In genomic region chr3:9611226-9611625, GRCm38 (mm10) we compare ENCODE assay signal across 18 mouse cellular contexts.
"Had no signal": no experiment of that assay in that cellular context is flagged by ENCODE, and none has a peak within 500 bp of the region (broad histone marks: within the 10 kb centered on the region; RNA-seq: fewer than 3 reads in every experiment).

No protein-coding gene starts in this region.

- H3K9me3 ChIP-seq: limb, embryonic 12.5 days; limb, embryonic 15.5 days; lung, embryonic 15.5 days; midbrain, embryonic 13.5 days had no signal

- H3K27ac ChIP-seq: left cerebral cortex, adult 2 months; limb, embryonic 12.5 days; limb, embryonic 15.5 days; liver, embryonic 14.5 days; macrophage; midbrain, embryonic 13.5 days had no signal

- DNase-seq: kidney, adult 11 months; kidney, adult 8-10 months; kidney, postnatal 14 days; layer of hippocampus, postnatal 36 days; left cerebral cortex, postnatal 4 days; liver, postnatal 0 days; lung, postnatal 14 days; thymus, adult 18-20 months; thymus, postnatal 36 days had no signal

- H3K36me3 ChIP-seq: limb, embryonic 12.5 days; limb, embryonic 15.5 days; lung, embryonic 15.5 days; midbrain, embryonic 13.5 days had no signal

- H3K4me3 ChIP-seq: left cerebral cortex, adult 2 months; limb, embryonic 12.5 days; limb, embryonic 15.5 days; lung, embryonic 15.5 days; midbrain, embryonic 13.5 days had no signal

- H3K27me3 ChIP-seq: limb, embryonic 12.5 days; limb, embryonic 15.5 days; lung, embryonic 15.5 days; midbrain, embryonic 13.5 days had no signal

- H3K4me2 ChIP-seq: limb, embryonic 12.5 days; limb, embryonic 15.5 days; liver, embryonic 11.5 days; lung, embryonic 15.5 days; midbrain, embryonic 13.5 days had no signal

- ATAC-seq: liver, postnatal 0 days; midbrain, embryonic 13.5 days; midbrain, embryonic 16.5 days had no signal

- H3K9ac ChIP-seq: limb, embryonic 12.5 days; limb, embryonic 15.5 days; liver, embryonic 14.5 days; liver, postnatal 0 days; lung, embryonic 15.5 days; midbrain, embryonic 13.5 days had no signal
